Mouse (Mus musculus) testis, adult 2 months (tissue): ENCODE data around the gene Col3a1. TPM values are rescaled to one million over a fixed set of nuclear protein-coding genes. Genes with fewer than 3 reads are reported as not detected.
A peak's percentile ranks its signal among the peaks of the same experiment; 100 is the strongest.

Experiments
- H3K27ac ChIP-seq: fragments of 200-500 bp; 2 replicates; pipeline ENCODE4 v1.5.1; 2012; ENCODE audit warnings: low read depth, low read length; ENCODE audit not compliant: control insufficient read depth, insufficient read depth
- H3K27me3 ChIP-seq: fragments of 200-500 bp; 2 replicates; pipeline ENCODE4 v1.6.1; 2012; ENCODE audit warnings: mild to moderate bottlenecking, low read length, moderate library complexity; ENCODE audit not compliant: control insufficient read depth, insufficient read depth
- H3K36me3 ChIP-seq: fragments of 200-500 bp; 2 replicates; pipeline ENCODE4 v1.6.1; 2012; ENCODE audit warnings: mild to moderate bottlenecking, low read length; ENCODE audit not compliant: control insufficient read depth, insufficient read depth
- H3K4me1 ChIP-seq: fragments of 200-500 bp; 2 replicates; pipeline ENCODE4 v1.6.1; 2012; ENCODE audit warnings: low read length; ENCODE audit not compliant: control insufficient read depth, insufficient read depth
- H3K4me3 ChIP-seq: fragments of 200-500 bp; 2 replicates; pipeline ENCODE4 v1.5.1; 2012; ENCODE audit warnings: low read depth, mild to moderate bottlenecking, low read length, moderate library complexity, mixed read lengths; ENCODE audit not compliant: control insufficient read depth
- CTCF ChIP-seq: fragments of 200-500 bp; IDR thresholded peaks from 2 replicates; pipeline ENCODE4 v1.5.1; 2012; ENCODE audit warnings: low read depth, mild to moderate bottlenecking, inconsistent platforms, low read length, moderate library complexity; ENCODE audit not compliant: control insufficient read depth, insufficient read depth, insufficient replicate concordance
- POLR2A ChIP-seq: fragments of 200-500 bp; IDR thresholded peaks from 2 replicates; pipeline ENCODE4 v1.6.1; 2012; ENCODE audit warnings: low read depth, mild to moderate bottlenecking, inconsistent platforms, low read length, moderate library complexity; ENCODE audit not compliant: control insufficient read depth
- polyA plus RNA-seq: library from polyadenylated mRNA; depleted of rRNA; stranded (reverse); fragments of >200 nt; gene quantifications from 2 replicates; pipeline ENCODE4 v1.2.3, GENCODE M21; 2012; rRNA removed

The Col3a1 gene
- polyA plus RNA-seq: 16.0 and 16.8 TPM in 2 replicates

- H3K27me3 ChIP-seq: no peaks in the 10 kb centered on the region
- TF ChIP-seq CTCF (no peak), POLR2A (peak; percentile 46; the same call in 1 of the 2 replicates)
- no peaks in the 10 kb centered on the region for H3K4me1 ChIP-seq
- peak within 1 kb of the TSS; percentile 75; the same call in 1 of the 2 replicates for H3K27ac ChIP-seq
- H3K4me3 ChIP-seq: peak within 1 kb of the TSS; percentile 40; the same call in 1 of the 2 replicates
- no peaks in the 10 kb centered on the region for H3K36me3 ChIP-seq
Observed at GRCm38 (mm10) chr1:45311388-45311787, at the start of gene Col3a1. TSS of gene Col3a1 (plus strand) at chr1:45311538.

GRCm38 (mm10) chr1:45269421-45269820 lies 41.9 kb upstream of the Col3a1 start:
- no peak overlapping the region for H3K27ac ChIP-seq
- TF ChIP-seq CTCF (no peak), POLR2A (no peak)
- no peaks in the 10 kb centered on the region for H3K36me3 ChIP-seq
- H3K4me3 ChIP-seq: no peak overlapping the region
- H3K4me1 ChIP-seq: no peaks in the 10 kb centered on the region
- no peaks in the 10 kb centered on the region for H3K27me3 ChIP-seq

GRCm38 (mm10) chr1:45276006-45276539 lies 35.3 kb upstream of the Col3a1 start:
- Histone ChIP-seq H3K36me3 (no peaks in the 10 kb centered on the region), H3K27me3 (no peaks in the 10 kb centered on the region), H3K4me3 (no peak overlapping the region), H3K4me1 (no peaks in the 10 kb centered on the region), H3K27ac (no peak overlapping the region)
- TF ChIP-seq CTCF (no peak), POLR2A (no peak)

- H3K36me3 ChIP-seq: no peaks in the 10 kb centered on the region
- no peaks in the 10 kb centered on the region for H3K27me3 ChIP-seq
- TF ChIP-seq POLR2A: no peak
- TF ChIP-seq CTCF: no peak
- H3K4me1 ChIP-seq: no peaks in the 10 kb centered on the region
- H3K4me3 ChIP-seq: no peak overlapping the region
- H3K27ac ChIP-seq: no peak overlapping the region
Observed at GRCm38 (mm10) chr1:45287954-45288353, 23.4 kb upstream of the Col3a1 start.

GRCm38 (mm10) chr1:45290037-45290436 lies 21.3 kb upstream of the Col3a1 start:
- H3K4me3 ChIP-seq: no peak overlapping the region
- no peaks in the 10 kb centered on the region for H3K4me1 ChIP-seq
- H3K36me3 ChIP-seq: no peaks in the 10 kb centered on the region
- H3K27ac ChIP-seq: no peak overlapping the region
- no peaks in the 10 kb centered on the region for H3K27me3 ChIP-seq
- no peak for TF ChIP-seq POLR2A
- no peak for TF ChIP-seq CTCF

GRCm38 (mm10) chr1:45299394-45300119 lies 11.8 kb upstream of the Col3a1 start:
- TF ChIP-seq POLR2A: no peak
- TF ChIP-seq CTCF: no peak
- Histone ChIP-seq H3K36me3 (no peaks in the 10 kb centered on the region), H3K4me3 (no peak overlapping the region), H3K27me3 (no peaks in the 10 kb centered on the region), H3K27ac (no peak overlapping the region), H3K4me1 (no peaks in the 10 kb centered on the region)

GRCm38 (mm10) chr1:45304273-45304672 lies 7.1 kb upstream of the Col3a1 start:
- TF ChIP-seq POLR2A (no peak), CTCF (no peak)
- no peak overlapping the region for H3K4me3 ChIP-seq
- no peaks in the 10 kb centered on the region for H3K4me1 ChIP-seq
- no peak overlapping the region for H3K27ac ChIP-seq
- H3K36me3 ChIP-seq: no peaks in the 10 kb centered on the region
- H3K27me3 ChIP-seq: no peaks in the 10 kb centered on the region
